Comparison of ENCODE assay signal across 8 mouse cellular contexts in the genomic region with DNA sequence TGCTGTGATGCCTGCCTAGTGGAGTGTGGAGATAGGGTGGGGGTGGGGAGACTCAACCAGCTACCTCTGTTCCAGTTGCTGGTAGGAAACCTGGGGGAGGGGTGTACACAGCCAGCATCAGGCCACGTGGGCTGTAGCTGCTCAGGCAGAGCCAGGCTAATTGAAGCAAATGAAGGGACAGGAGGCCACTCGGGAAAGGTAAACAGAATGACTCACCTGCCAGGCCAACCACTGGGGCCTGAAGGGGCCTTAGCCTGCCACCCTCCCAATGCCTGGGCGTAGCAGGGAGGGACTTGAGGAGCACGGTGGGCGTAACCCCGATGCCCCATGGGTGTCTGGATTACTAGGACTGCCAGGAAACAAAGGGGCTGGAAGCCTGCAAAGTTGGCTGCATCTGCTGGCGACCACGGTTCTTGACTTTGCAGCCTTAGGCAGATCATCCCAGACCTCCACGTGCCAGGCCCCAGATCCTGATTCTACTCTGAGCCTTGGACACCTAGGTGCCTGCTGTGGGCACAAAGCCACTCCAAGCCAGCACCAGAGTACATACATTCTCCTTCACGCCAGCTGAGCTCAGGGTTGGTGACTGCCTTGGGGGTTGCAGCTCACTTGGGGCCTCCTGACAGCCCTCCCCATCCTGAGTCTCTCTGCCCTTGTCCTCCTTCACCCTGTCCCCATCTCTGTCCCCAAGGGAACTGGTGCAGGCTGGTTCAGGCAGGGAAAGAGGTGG. TPM values are rescaled to one million over a fixed set of nuclear protein-coding genes. Genes with fewer than 3 reads are reported as not detected.
DNase-seq lines count a peak whose midpoint lies in the region; ATAC-seq and TF ChIP-seq lines count a peak whose summit lies in the region.

No protein-coding gene starts in this region.

- peaks cover 24 to 33% of the 10 kb centered on the region in 2 experiments for H3K4me1 ChIP-seq in heart, embryonic 14.5 days (ENCODE audit: control insufficient read depth in 2 of 2, insufficient read depth in 2 of 2, low read length in 2 of 2)
- no peaks in the 10 kb centered on the region for H3K4me1 ChIP-seq in forebrain, postnatal 0 days (ENCODE audit: insufficient read depth)
- H3K4me1 ChIP-seq in limb, embryonic 12.5 days (replicated peaks) = peaks cover 24% of the 10 kb centered on the region
- H3K4me1 ChIP-seq in midbrain, embryonic 15.5 days = peaks cover 13% of the 10 kb centered on the region

- TF ChIP-seq CTCF in forebrain, postnatal 0 days (IDR thresholded peaks at IDR 0.05; ENCODE audit: low read depth) = no peak

- no peaks in the 10 kb centered on the region for H3K9me3 ChIP-seq in heart, embryonic 14.5 days (ENCODE audit: control insufficient read depth, low read length)
- H3K9me3 ChIP-seq in forebrain, postnatal 0 days (ENCODE audit: low read length) = no peaks in the 10 kb centered on the region
- H3K9me3 ChIP-seq in limb, embryonic 12.5 days = no peaks in the 10 kb centered on the region
- H3K9me3 ChIP-seq in midbrain, embryonic 15.5 days = no peaks in the 10 kb centered on the region

- no peak overlapping the region for H3K4me3 ChIP-seq in heart, embryonic 14.5 days (ENCODE audit: control insufficient read depth in 1 of 2, insufficient read depth in 1 of 2, low read depth in 1 of 2, low read length in 2 of 2)
- H3K4me3 ChIP-seq in forebrain, postnatal 0 days (ENCODE audit: low read depth, low read length) = no peak overlapping the region
- peak overlapping the region; percentile 9; the same call in 1 of the 2 replicates for H3K4me3 ChIP-seq in limb, embryonic 12.5 days (replicated peaks)
- no peak overlapping the region for H3K4me3 ChIP-seq in midbrain, embryonic 15.5 days

- intact Hi-C loops in left cerebral cortex, postnatal 36 days (cut with DNase I) = no loop called here

- peaks cover 2% of the 10 kb centered on the region; the same call in 1 of the 2 replicates for H3K27me3 ChIP-seq in heart, embryonic 14.5 days (ENCODE audit: control insufficient read depth, insufficient read depth, low read length)
- H3K27me3 ChIP-seq in forebrain, postnatal 0 days (ENCODE audit: insufficient read depth, low read length) = no peaks in the 10 kb centered on the region
- peaks cover 11% of the 10 kb centered on the region for H3K27me3 ChIP-seq in limb, embryonic 12.5 days
- H3K27me3 ChIP-seq in midbrain, embryonic 15.5 days (replicated peaks) = no peaks in the 10 kb centered on the region

- WGBS in heart, embryonic 14.5 days = 32% methylated on average over 10 of the region's 10 CpGs
- WGBS in forebrain, postnatal 0 days = 27% methylated on average over 10 of the region's 10 CpGs
- 32% methylated on average over 10 of the region's 10 CpGs for WGBS in limb, embryonic 12.5 days
- 16% methylated on average over 10 of the region's 10 CpGs for WGBS in midbrain, embryonic 15.5 days

- no peak for ATAC-seq in heart, embryonic 14.5 days (ENCODE audit: insufficient number of reproducible peaks, insufficient read depth, low FRiP score, low read depth)
- peak; percentile 40; the same call in 1 of the 2 replicates for ATAC-seq in forebrain, postnatal 0 days
- ATAC-seq in limb, embryonic 12.5 days (ENCODE audit: insufficient number of reproducible peaks, insufficient read depth, low FRiP score, low TSS enrichment, low read depth) = peak; percentile 52; the same call in 1 of the 2 replicates
- peak; percentile 34; the same call in 1 of the 2 replicates for ATAC-seq in midbrain, embryonic 15.5 days (replicated peaks)
- no peak for ATAC-seq in erythroid progenitor cell, adult 5-6 weeks (replicated peaks; ENCODE audit: low FRiP score, poor library complexity, severe bottlenecking)

- H3K36me3 ChIP-seq in heart, embryonic 14.5 days (ENCODE audit: control insufficient read depth, insufficient read depth, low read length) = peaks cover 23% of the 10 kb centered on the region
- peaks cover 25% of the 10 kb centered on the region for H3K36me3 ChIP-seq in forebrain, postnatal 0 days (ENCODE audit: insufficient read depth)
- H3K36me3 ChIP-seq in limb, embryonic 12.5 days = peaks cover 33% of the 10 kb centered on the region
- H3K36me3 ChIP-seq in midbrain, embryonic 15.5 days (replicated peaks) = peaks cover 18% of the 10 kb centered on the region

- H3K9ac ChIP-seq in heart, embryonic 14.5 days (ENCODE audit: low read length) = peak overlapping the region; percentile 38; the same call in 1 of the 2 replicates
- no peak overlapping the region for H3K9ac ChIP-seq in forebrain, postnatal 0 days
- H3K9ac ChIP-seq in limb, embryonic 12.5 days (replicated peaks) = peak overlapping the region; percentile 48
- peak overlapping the region; percentile 10; the same call in 1 of the 2 replicates for H3K9ac ChIP-seq in midbrain, embryonic 15.5 days

- H3K27ac ChIP-seq in heart, embryonic 14.5 days (replicated peaks in 1 of 2; ENCODE audit: control insufficient read depth in 1 of 2, insufficient read depth in 1 of 2, low read depth in 2 of 2, low read length in 2 of 2) = peak overlapping the region in 1 of 2 experiments; percentile 34; a peak in 1 of 4 replicates
- H3K27ac ChIP-seq in forebrain, postnatal 0 days (ENCODE audit: low read depth, low read length) = no peak overlapping the region
- peak overlapping the region; percentile 86 for H3K27ac ChIP-seq in limb, embryonic 12.5 days
- H3K27ac ChIP-seq in midbrain, embryonic 15.5 days = peak overlapping the region; percentile 51; the same call in 1 of the 2 replicates

- no peak overlapping the region for H3K4me2 ChIP-seq in heart, embryonic 14.5 days (ENCODE audit: low read length)
- H3K4me2 ChIP-seq in forebrain, postnatal 0 days (ENCODE audit: low read depth) = no peak overlapping the region
- peak overlapping the region; percentile 35 for H3K4me2 ChIP-seq in limb, embryonic 12.5 days
- H3K4me2 ChIP-seq in midbrain, embryonic 15.5 days = no peak overlapping the region

- no peak for DNase-seq in heart, adult 9 months (ENCODE audit: low spot score in 2 of 2)
- DNase-seq in forebrain, postnatal 0 days = no peak
- DNase-seq in left cerebral cortex, postnatal 36 days (ENCODE audit: low spot score in 2 of 2) = no peak
- no peak for DNase-seq in spleen, postnatal 36 days (ENCODE audit: low spot score in 2 of 2)

RNA-seq across cellular contexts. Expression of a gene that starts 9.0 kb away (rescaled TPM):
- 2.3 and 2.5 TPM in 2 replicates for polyA plus RNA-seq in heart, embryonic 14.5 days (2014; fragmentation: Nextera tagmentation; extraction: Ambion mirVana)
- total RNA-seq in forebrain, postnatal 0 days (2014; rRNA removed) = not detected in 2 replicates
- polyA plus RNA-seq in forebrain, postnatal 0 days (2015; fragmentation: Nextera tagmentation; extraction: Ambion mirVana) = 0.09 and 0.22 TPM in 2 replicates
- 3.8 and 4.0 TPM in 2 replicates for polyA plus RNA-seq in limb, embryonic 12.5 days (2016; fragmentation: Nextera tagmentation; extraction: Ambion mirVana)
- 0.17 and 0.19 TPM in 2 replicates for polyA plus RNA-seq in midbrain, embryonic 15.5 days (2015; fragmentation: Nextera tagmentation; extraction: Ambion mirVana)
- not detected in 2 replicates for total RNA-seq in erythroid progenitor cell, adult 5-6 weeks (2015; ENCODE audit: low replicate concordance)
- total RNA-seq in erythroid progenitor cell, adult 5-6 weeks (2017; ENCODE audit: low replicate concordance) = not detected in 2 replicates
- total RNA-seq in left cerebral cortex, postnatal 36 days (2021) = not detected

RNA-seq across cellular contexts. Expression of a gene that starts 10.1 kb away (rescaled TPM):
- 153 and 158 TPM in 2 replicates for polyA plus RNA-seq in heart, embryonic 14.5 days (2014; fragmentation: Nextera tagmentation; extraction: Ambion mirVana)
- 103 and 105 TPM in 2 replicates for total RNA-seq in forebrain, postnatal 0 days (2014; rRNA removed)
- polyA plus RNA-seq in forebrain, postnatal 0 days (2015; fragmentation: Nextera tagmentation; extraction: Ambion mirVana) = 261 and 275 TPM in 2 replicates
- polyA plus RNA-seq in limb, embryonic 12.5 days (2016; fragmentation: Nextera tagmentation; extraction: Ambion mirVana) = 221 and 229 TPM in 2 replicates
- polyA plus RNA-seq in midbrain, embryonic 15.5 days (2015; fragmentation: Nextera tagmentation; extraction: Ambion mirVana) = 249 and 264 TPM in 2 replicates
- total RNA-seq in erythroid progenitor cell, adult 5-6 weeks (2015; ENCODE audit: low replicate concordance) = 19.8 and 23.5 TPM in 2 replicates
- 1.7 and 5.6 TPM in 2 replicates for total RNA-seq in erythroid progenitor cell, adult 5-6 weeks (2017; ENCODE audit: low replicate concordance)
- 10 to 100 TPM; 73.4 to 91.7 TPM for total RNA-seq in left cerebral cortex, postnatal 36 days (2021)

RNA-seq across cellular contexts. Expression of a gene that starts 11.5 kb away (rescaled TPM):
- polyA plus RNA-seq in heart, embryonic 14.5 days (2014; fragmentation: Nextera tagmentation; extraction: Ambion mirVana) = not detected in 2 replicates
- total RNA-seq in forebrain, postnatal 0 days (2014; rRNA removed) = not detected in 2 replicates
- polyA plus RNA-seq in forebrain, postnatal 0 days (2015; fragmentation: Nextera tagmentation; extraction: Ambion mirVana) = not detected in 2 replicates
- polyA plus RNA-seq in limb, embryonic 12.5 days (2016; fragmentation: Nextera tagmentation; extraction: Ambion mirVana) = not detected in 2 replicates
- polyA plus RNA-seq in midbrain, embryonic 15.5 days (2015; fragmentation: Nextera tagmentation; extraction: Ambion mirVana) = not detected in 2 replicates
- total RNA-seq in erythroid progenitor cell, adult 5-6 weeks (2015; ENCODE audit: low replicate concordance) = not detected in 2 replicates
- total RNA-seq in erythroid progenitor cell, adult 5-6 weeks (2017; ENCODE audit: low replicate concordance) = not detected in 2 replicates
- not detected for total RNA-seq in left cerebral cortex, postnatal 36 days (2021)

RNA-seq across cellular contexts. Expression of a gene that starts 33.6 kb away (rescaled TPM):
- 431 and 451 TPM in 2 replicates for polyA plus RNA-seq in heart, embryonic 14.5 days (2014; fragmentation: Nextera tagmentation; extraction: Ambion mirVana)
- 162 and 174 TPM in 2 replicates for total RNA-seq in forebrain, postnatal 0 days (2014; rRNA removed)
- polyA plus RNA-seq in forebrain, postnatal 0 days (2015; fragmentation: Nextera tagmentation; extraction: Ambion mirVana) = 208 and 218 TPM in 2 replicates
- 620 and 631 TPM in 2 replicates for polyA plus RNA-seq in limb, embryonic 12.5 days (2016; fragmentation: Nextera tagmentation; extraction: Ambion mirVana)
- polyA plus RNA-seq in midbrain, embryonic 15.5 days (2015; fragmentation: Nextera tagmentation; extraction: Ambion mirVana) = 256 and 259 TPM in 2 replicates
- 101 and 104 TPM in 2 replicates for total RNA-seq in erythroid progenitor cell, adult 5-6 weeks (2015; ENCODE audit: low replicate concordance)
- total RNA-seq in erythroid progenitor cell, adult 5-6 weeks (2017; ENCODE audit: low replicate concordance) = 112 and 141 TPM in 2 replicates
- total RNA-seq in left cerebral cortex, postnatal 36 days (2021) = 100 to 1,000 TPM; 122 to 126 TPM

RNA-seq across cellular contexts. Expression of a gene that starts 42.0 kb away (rescaled TPM):
- polyA plus RNA-seq in heart, embryonic 14.5 days (2014; fragmentation: Nextera tagmentation; extraction: Ambion mirVana) = 360 and 367 TPM in 2 replicates
- total RNA-seq in forebrain, postnatal 0 days (2014; rRNA removed) = 214 and 237 TPM in 2 replicates
- 416 and 435 TPM in 2 replicates for polyA plus RNA-seq in forebrain, postnatal 0 days (2015; fragmentation: Nextera tagmentation; extraction: Ambion mirVana)
- polyA plus RNA-seq in limb, embryonic 12.5 days (2016; fragmentation: Nextera tagmentation; extraction: Ambion mirVana) = 484 and 518 TPM in 2 replicates
- polyA plus RNA-seq in midbrain, embryonic 15.5 days (2015; fragmentation: Nextera tagmentation; extraction: Ambion mirVana) = 458 and 487 TPM in 2 replicates
- total RNA-seq in erythroid progenitor cell, adult 5-6 weeks (2015; ENCODE audit: low replicate concordance) = 134 and 150 TPM in 2 replicates
- total RNA-seq in erythroid progenitor cell, adult 5-6 weeks (2017; ENCODE audit: low replicate concordance) = 45.3 and 49.3 TPM in 2 replicates
- 100 to 1,000 TPM; 304 to 344 TPM for total RNA-seq in left cerebral cortex, postnatal 36 days (2021)

Comparison
In these comparisons a context has a peak if more than half of its experiments do, and no peak if none do; other contexts are left out.
1. ATAC-seq: peak in forebrain, postnatal 0 days (single experiment), limb, embryonic 12.5 days (single experiment) and midbrain, embryonic 15.5 days (single experiment); none in heart, embryonic 14.5 days (single experiment) and erythroid progenitor cell, adult 5-6 weeks (single experiment).